Mouse (Mus musculus): ENCODE data around the gene Hoxc5. TPM values are rescaled to one million over a fixed set of nuclear protein-coding genes. Genes with fewer than 3 reads are reported as not detected.

Gene Hoxc5
- polyA plus RNA-seq, 1 experiment from 2014 or later: not detected

DNA sequence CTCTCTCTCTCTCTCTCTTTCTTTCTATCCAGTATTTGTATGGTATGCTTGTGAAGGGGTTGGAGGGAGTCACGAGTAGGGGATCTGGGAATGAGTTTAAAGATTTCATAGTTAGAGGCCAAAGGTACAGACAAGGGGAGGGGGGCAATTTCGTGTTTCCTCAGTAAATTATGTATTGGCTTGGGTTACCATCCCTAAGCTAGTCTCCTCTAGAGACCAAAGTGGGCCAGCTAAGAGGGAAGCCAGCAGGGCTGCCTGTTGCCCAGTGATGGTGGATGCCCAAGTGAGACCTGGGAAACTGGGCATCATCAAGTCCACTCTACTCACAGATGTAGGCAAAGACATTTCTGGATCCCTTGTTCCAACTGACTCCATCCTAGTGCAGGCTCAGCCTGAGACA is 94.7 kb downstream of the Hoxc5 start:
- H3K27ac ChIP-seq: no peak overlapping the region
- H3K4me3 ChIP-seq: no peak overlapping the region
- no peak overlapping the region for H3K4me2 ChIP-seq
- 10% methylated on average over 2 of the region's 2 CpGs for WGBS
- H3K27me3 ChIP-seq: peaks cover 97% of the 10 kb centered on the region
- no peaks in the 10 kb centered on the region for H3K4me1 ChIP-seq
- no peak for ATAC-seq
- no peaks in the 10 kb centered on the region for H3K36me3 ChIP-seq (ENCODE audit: poor library complexity, severe bottlenecking)
- H3K9me3 ChIP-seq (replicated peaks): no peaks in the 10 kb centered on the region
- no peak overlapping the region for H3K9ac ChIP-seq

DNA sequence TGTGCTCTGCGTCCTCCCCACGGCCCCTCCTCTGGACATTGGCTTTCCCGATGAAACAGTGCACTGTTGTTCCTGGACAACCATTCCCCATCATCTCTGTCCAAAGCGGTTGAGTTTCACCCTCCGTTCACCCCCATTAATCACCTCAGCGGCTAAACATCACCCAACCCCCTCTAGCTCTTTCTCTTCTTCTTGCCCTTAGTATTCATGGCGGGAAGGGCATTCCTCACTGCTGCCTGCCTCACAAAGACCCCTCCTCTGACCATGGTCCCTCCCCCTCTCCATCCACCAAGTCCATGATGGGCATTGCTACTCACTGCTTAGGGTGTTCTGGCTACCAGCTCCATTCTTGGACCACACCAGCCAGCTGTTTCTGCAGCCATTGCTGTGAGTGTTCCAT is 98.4 kb downstream of the Hoxc5 start:
- Histone ChIP-seq H3K9ac (no peak overlapping the region), H3K36me3 (ENCODE audit: poor library complexity, severe bottlenecking) (no peaks in the 10 kb centered on the region), H3K4me3 (no peak overlapping the region), H3K4me2 (no peak overlapping the region), H3K27ac (no peak overlapping the region), H3K9me3 (replicated peaks) (no peaks in the 10 kb centered on the region), H3K27me3 (peaks cover 100% of the 10 kb centered on the region), H3K4me1 (no peaks in the 10 kb centered on the region)
- no peak for ATAC-seq
- 48% methylated on average over 7 of the region's 7 CpGs for WGBS

MicroRNAs encoded within 50 kb of the gene (microRNA counts, 519-probe panel; counts per million panel counts)
- microRNA mmu-miR-615-3p (177 counts per million, percentile 53 among the panel's probes with 10 or more counts), microRNA mmu-miR-615-5p (177 counts per million, percentile 53 among the panel's probes with 10 or more counts)

Small RNA genes within 50 kb of the gene (microRNA-seq; reads per million reads assigned to microRNA genes)
- not detected for gene Mir196a-2
- gene Mir615: 8.3 reads per million, percentile 21 among the genes with 10 or more reads in this experiment

Other genes starting within 250 kb of the Hoxc5 start
- 45.0 and 48.7 TPM in 2 replicates for gene Calcoco1, start 245.3 kb upstream of the Hoxc5 start, polyA plus RNA-seq (2015; fragmentation: Nextera tagmentation; extraction: Ambion mirVana)
- not detected in 2 replicates for gene Hoxc13, start 46.3 kb upstream of the Hoxc5 start, polyA plus RNA-seq (2015; fragmentation: Nextera tagmentation; extraction: Ambion mirVana)
- not detected in 2 replicates for gene Hoxc12, start 30.7 kb upstream of the Hoxc5 start, polyA plus RNA-seq (2015; fragmentation: Nextera tagmentation; extraction: Ambion mirVana)
- gene Hoxc11, start 13.0 kb upstream of the Hoxc5 start, polyA plus RNA-seq (2015; fragmentation: Nextera tagmentation; extraction: Ambion mirVana): not detected in 2 replicates
- not detected in 2 replicates for gene Hoxc10, start 647 bp upstream of the Hoxc5 start, polyA plus RNA-seq (2015; fragmentation: Nextera tagmentation; extraction: Ambion mirVana)
- gene Hoxc9, start 9.0 kb downstream of the Hoxc5 start, polyA plus RNA-seq (2015; fragmentation: Nextera tagmentation; extraction: Ambion mirVana): not detected in 2 replicates
- gene Hoxc8, start 23.2 kb downstream of the Hoxc5 start, polyA plus RNA-seq (2015; fragmentation: Nextera tagmentation; extraction: Ambion mirVana): not detected in 2 replicates
- gene Hoxc6, start 30.8 kb downstream of the Hoxc5 start, polyA plus RNA-seq (2015; fragmentation: Nextera tagmentation; extraction: Ambion mirVana): not detected in 2 replicates
- not detected in 2 replicates for gene Hoxc4, start 51.5 kb downstream of the Hoxc5 start, polyA plus RNA-seq (2015; fragmentation: Nextera tagmentation; extraction: Ambion mirVana)
- gene Smug1, start 199.6 kb downstream of the Hoxc5 start, polyA plus RNA-seq (2015; fragmentation: Nextera tagmentation; extraction: Ambion mirVana): 24.4 and 27.3 TPM in 2 replicates